Mouse (Mus musculus) liver, embryonic 16.5 days (tissue): ENCODE measurements around the gene Rngtt. TPM values are rescaled to one million over a fixed set of nuclear protein-coding genes. Genes with fewer than 3 reads are reported as not detected.
A peak's percentile ranks its signal among the peaks of the same experiment; 100 is the strongest.

ENCODE experiments used
- ATAC-seq: fragments of 200-750 bp; cut with Nextera tagmentation; 2 replicates; pipeline ENCODE4 v1.8.0; 2017; ENCODE audit warnings: low read depth, mild to moderate bottlenecking, moderate number of reproducible peaks, moderate library complexity
- H3K27ac ChIP-seq: fragments of 300-500 bp; sonication (generic); 2 replicates; pipeline ENCODE4 v1.5.1; 2014; ENCODE audit warnings: mild to moderate bottlenecking, low read length
- H3K27me3 ChIP-seq: fragments of 300-500 bp; sonication (generic); 2 replicates; pipeline ENCODE4 v1.6.1; 2014; ENCODE audit warnings: low read depth, low read length, mixed read lengths; ENCODE audit not compliant: control insufficient read depth, insufficient read depth
- H3K36me3 ChIP-seq: fragments of 300-500 bp; sonication (generic); 2 replicates; pipeline ENCODE4 v1.6.1; 2014; ENCODE audit warnings: mild to moderate bottlenecking; ENCODE audit not compliant: control insufficient read depth, insufficient read depth
- H3K4me1 ChIP-seq: fragments of 300-500 bp; sonication (generic); 2 replicates; pipeline ENCODE4 v1.6.1; 2014; ENCODE audit warnings: low read depth, low read length, mixed read lengths; ENCODE audit not compliant: control insufficient read depth
- H3K4me2 ChIP-seq: fragments of 300-500 bp; sonication (generic); 2 replicates; pipeline ENCODE4 v1.6.1; 2014; ENCODE audit warnings: low read depth, low read length, mixed read lengths
- H3K4me3 ChIP-seq: fragments of 300-500 bp; sonication (generic); 2 replicates; pipeline ENCODE4 v1.5.1; 2014; ENCODE audit warnings: low read depth, mild to moderate bottlenecking, low read length
- H3K9ac ChIP-seq: fragments of 300-500 bp; sonication (generic); 2 replicates; pipeline ENCODE4 v1.6.1; 2014; ENCODE audit warnings: low read depth, low read length
- H3K9me3 ChIP-seq: fragments of 300-500 bp; sonication (generic); replicated peaks from 2 replicates; pipeline ENCODE4 v1.6.1; 2016; ENCODE audit warnings: low read length; ENCODE audit not compliant: control insufficient read depth
- WGBS: fragments of 180-500 bp; shearing (Covaris S2); extraction: QIAGEN DNeasy Blood & Tissue Kit; methylation state at CpG from one replicate; pipeline ENCODE4 v1.1.7; 2014; ENCODE audit not compliant: insufficient replicate concordance; 5-methylcytosine and 5-hydroxymethylcytosine counted together
- polyA plus RNA-seq: library from polyadenylated mRNA; unstranded; fragments of >200 nt; fragmentation: Nextera tagmentation; extraction: Ambion mirVana; gene quantifications from 2 replicates; pipeline ENCODE4 v1.2.1, GENCODE M21; 2015

Rngtt gene
- polyA plus RNA-seq = 13.3 and 14.0 TPM in 2 replicates

- WGBS = 3% methylated on average over 60 of the region's 60 CpGs
These were observed at the start of gene Rngtt for GRCm38 (mm10) chr4:33309764-33310757. Gene Rngtt, plus strand, starts transcription at chr4:33310311.

GRCm38 (mm10) chr4:33260311-33260710, 49.8 kb upstream of the Rngtt start:
- Histone ChIP-seq H3K4me1 (no peaks in the 10 kb centered on the region; the same call in 1 of the 2 replicates), H3K27ac (no peak overlapping the region), H3K27me3 (no peaks in the 10 kb centered on the region), H3K36me3 (no peaks in the 10 kb centered on the region), H3K4me3 (no peak overlapping the region), H3K4me2 (no peak overlapping the region), H3K9me3 (no peaks in the 10 kb centered on the region), H3K9ac (no peak overlapping the region)
- no peak for ATAC-seq

More at GRCm38 (mm10) chr4:33309764-33310757, at the start of gene Rngtt:
- peak; percentile 97 for ATAC-seq
- Histone ChIP-seq H3K27me3 (no peaks in the 10 kb centered on the region), H3K9me3 (no peaks in the 10 kb centered on the region), H3K36me3 (no peaks in the 10 kb centered on the region), H3K9ac (peak within 1 kb of the TSS; percentile 88), H3K4me1 (peaks cover 19% of the 10 kb centered on the region), H3K27ac (peak within 1 kb of the TSS; percentile 69), H3K4me2 (peak within 1 kb of the TSS; percentile 84), H3K4me3 (peak within 1 kb of the TSS; percentile 92)

- Histone ChIP-seq H3K4me3 (no peak overlapping the region), H3K9ac (no peak overlapping the region), H3K27me3 (no peaks in the 10 kb centered on the region), H3K9me3 (no peaks in the 10 kb centered on the region), H3K4me1 (no peaks in the 10 kb centered on the region; the same call in 1 of the 2 replicates), H3K36me3 (no peaks in the 10 kb centered on the region), H3K4me2 (no peak overlapping the region), H3K27ac (peak overlapping the region; percentile 25)
- WGBS = 17% methylated on average over 7 of the region's 7 CpGs
- peak; percentile 79 for ATAC-seq
These were observed 48.8 kb upstream of the Rngtt start for GRCm38 (mm10) chr4:33261311-33261753.

GRCm38 (mm10) chr4:33262897-33263296, 47.2 kb upstream of the Rngtt start:
- Histone ChIP-seq H3K4me3 (no peak overlapping the region), H3K36me3 (no peaks in the 10 kb centered on the region), H3K27me3 (no peaks in the 10 kb centered on the region), H3K9ac (no peak overlapping the region), H3K4me2 (no peak overlapping the region), H3K9me3 (no peaks in the 10 kb centered on the region), H3K27ac (no peak overlapping the region), H3K4me1 (no peaks in the 10 kb centered on the region; the same call in 1 of the 2 replicates)
- WGBS = 48% methylated on average over 1 of the region's 1 CpGs
- no peak for ATAC-seq

- Histone ChIP-seq H3K27ac (no peak overlapping the region), H3K9ac (no peak overlapping the region), H3K36me3 (no peaks in the 10 kb centered on the region), H3K4me1 (no peaks in the 10 kb centered on the region), H3K4me3 (no peak overlapping the region), H3K27me3 (no peaks in the 10 kb centered on the region), H3K4me2 (no peak overlapping the region), H3K9me3 (no peaks in the 10 kb centered on the region)
- WGBS = 53% methylated on average over 11 of the region's 11 CpGs
- no peak for ATAC-seq
These were observed 45.0 kb upstream of the Rngtt start for GRCm38 (mm10) chr4:33264979-33265726.

- WGBS = 76% methylated on average over 11 of the region's 11 CpGs
- H3K4me3 ChIP-seq = no peak overlapping the region
These were observed 39.5 kb upstream of the Rngtt start for GRCm38 (mm10) chr4:33270386-33271314.

GRCm38 (mm10) chr4:33273437-33273836, 36.7 kb upstream of the Rngtt start:
- H3K9ac ChIP-seq = no peak overlapping the region
- no peak overlapping the region for H3K27ac ChIP-seq
- H3K4me1 ChIP-seq = no peaks in the 10 kb centered on the region
- H3K36me3 ChIP-seq = no peaks in the 10 kb centered on the region
- no peak overlapping the region for H3K4me2 ChIP-seq
- H3K27me3 ChIP-seq = no peaks in the 10 kb centered on the region
- no peak for ATAC-seq
- no peak overlapping the region for H3K4me3 ChIP-seq
- no peaks in the 10 kb centered on the region for H3K9me3 ChIP-seq
- 50% methylated on average over 3 of the region's 3 CpGs for WGBS

More at GRCm38 (mm10) chr4:33270386-33271314, 39.5 kb upstream of the Rngtt start:
- no peaks in the 10 kb centered on the region for H3K9me3 ChIP-seq
- H3K27me3 ChIP-seq = no peaks in the 10 kb centered on the region
- no peak overlapping the region for H3K9ac ChIP-seq
- no peak overlapping the region for H3K27ac ChIP-seq
- no peaks in the 10 kb centered on the region for H3K4me1 ChIP-seq
- ATAC-seq = no peak
- no peaks in the 10 kb centered on the region for H3K36me3 ChIP-seq
- H3K4me2 ChIP-seq = no peak overlapping the region
